Mouse (Mus musculus) limb, embryonic 13.5 days (tissue): ENCODE measurements around the gene Pik3ca. TPM values are rescaled to one million over a fixed set of nuclear protein-coding genes. Genes with fewer than 3 reads are reported as not detected.
A peak's percentile ranks its signal among the peaks of the same experiment; 100 is the strongest.

Source experiments
- ATAC-seq: fragments of 200-750 bp; cut with Nextera tagmentation; 2 replicates; pipeline ENCODE4 v1.8.0; 2017; ENCODE audit warnings: low read depth, moderate number of reproducible peaks, moderate TSS enrichment; ENCODE audit not compliant: low FRiP score
- H3K27ac ChIP-seq: fragments of 300-500 bp; sonication (generic); 2 replicates; pipeline ENCODE4 v1.5.1; 2015; ENCODE audit warnings: inconsistent platforms, mild to moderate bottlenecking, moderate library complexity
- H3K27me3 ChIP-seq: fragments of 300-500 bp; sonication (generic); 2 replicates; pipeline ENCODE4 v1.6.1; 2015; ENCODE audit warnings: mild to moderate bottlenecking, inconsistent platforms
- H3K36me3 ChIP-seq: fragments of 300-500 bp; sonication (generic); 2 replicates; pipeline ENCODE4 v1.6.1; 2015; ENCODE audit warnings: inconsistent platforms, mild to moderate bottlenecking, moderate library complexity
- H3K4me1 ChIP-seq: fragments of 300-500 bp; sonication (generic); 2 replicates; pipeline ENCODE4 v1.6.1; 2015; ENCODE audit warnings: inconsistent platforms
- H3K4me2 ChIP-seq: fragments of 300-500 bp; sonication (generic); replicated peaks from 2 replicates; pipeline ENCODE4 v1.6.1; 2015; ENCODE audit warnings: inconsistent platforms, mild to moderate bottlenecking, moderate library complexity
- H3K4me3 ChIP-seq: fragments of 300-500 bp; sonication (generic); 2 replicates; pipeline ENCODE4 v1.5.1; 2015; ENCODE audit warnings: moderate library complexity, mild to moderate bottlenecking, inconsistent platforms
- H3K9ac ChIP-seq: fragments of 300-500 bp; sonication (generic); 2 replicates; pipeline ENCODE4 v1.6.1; 2015; ENCODE audit warnings: mild to moderate bottlenecking, inconsistent platforms
- H3K9me3 ChIP-seq: fragments of 300-500 bp; sonication (generic); 2 replicates; pipeline ENCODE4 v1.6.1; 2016; ENCODE audit warnings: inconsistent platforms
- WGBS: fragments of 180-500 bp; shearing (Covaris S2); methylation state at CpG from one replicate; pipeline ENCODE4 v1.1.7; 2015; 5-methylcytosine and 5-hydroxymethylcytosine counted together
- polyA plus RNA-seq: library from polyadenylated mRNA; unstranded; fragments of >200 nt; fragmentation: Nextera tagmentation; extraction: Ambion mirVana; gene quantifications from 2 replicates; pipeline ENCODE4 v1.2.1, GENCODE M21; 2015

The Pik3ca gene
- polyA plus RNA-seq = 8.5 and 10.6 TPM in 2 replicates

GRCm38 (mm10) chr3:32397461-32398174 lies at the start of gene Pik3ca:
TSS of gene Pik3ca (plus strand) at chr3:32397671.
- peak within 1 kb of the TSS; percentile 75 for H3K4me2 ChIP-seq
- H3K9ac ChIP-seq = peak within 1 kb of the TSS; percentile 93
- H3K27ac ChIP-seq = peak within 1 kb of the TSS; percentile 97
- 0% methylated on average over 51 of the region's 65 CpGs for WGBS
- ATAC-seq = peak; percentile 57
- peaks cover 38% of the 10 kb centered on the region for H3K4me1 ChIP-seq
- no peaks in the 10 kb centered on the region for H3K27me3 ChIP-seq
- no peaks in the 10 kb centered on the region for H3K9me3 ChIP-seq
- H3K36me3 ChIP-seq = no peaks in the 10 kb centered on the region
- peak within 1 kb of the TSS; percentile 94 for H3K4me3 ChIP-seq

DNA sequence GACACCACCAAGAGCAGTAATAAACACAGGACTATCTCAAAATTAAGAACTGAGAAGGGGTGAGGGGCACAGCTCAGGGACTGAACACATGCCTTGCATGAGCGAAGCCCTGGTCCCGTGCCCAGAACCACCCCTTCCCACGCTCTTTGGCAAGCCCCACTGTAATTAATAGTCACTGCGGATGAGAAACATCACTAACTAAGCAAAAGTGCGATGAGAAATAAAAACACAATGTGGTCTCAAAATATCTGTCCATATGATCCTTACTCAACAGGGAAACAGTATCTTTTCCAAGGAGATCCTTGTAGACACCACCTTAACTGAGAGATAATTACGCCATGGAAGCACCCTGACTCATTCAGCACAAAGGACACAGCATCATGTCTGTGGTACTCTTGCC lies 49.6 kb upstream of the Pik3ca start:
- H3K4me2 ChIP-seq = no peak overlapping the region
- no peaks in the 10 kb centered on the region for H3K27me3 ChIP-seq
- no peaks in the 10 kb centered on the region for H3K4me1 ChIP-seq
- ATAC-seq = no peak
- H3K36me3 ChIP-seq = peaks cover 24% of the 10 kb centered on the region
- no peak overlapping the region for H3K4me3 ChIP-seq
- no peaks in the 10 kb centered on the region for H3K9me3 ChIP-seq
- no peak overlapping the region for H3K27ac ChIP-seq
- no peak overlapping the region for H3K9ac ChIP-seq
- 87% methylated on average over 6 of the region's 6 CpGs for WGBS

- H3K27ac ChIP-seq = no peak overlapping the region
- H3K4me3 ChIP-seq = no peak overlapping the region
- H3K4me2 ChIP-seq = no peak overlapping the region
- ATAC-seq = no peak
- 24% methylated on average over 6 of the region's 6 CpGs for WGBS
- peaks cover 22% of the 10 kb centered on the region for H3K4me1 ChIP-seq
- H3K9ac ChIP-seq = 0 out of 2 replicates have a peak overlapping the region, but pooled peaks have one; percentile 13
- H3K9me3 ChIP-seq = no peaks in the 10 kb centered on the region
- 0 out of 2 replicates have a peak, but pooled peaks cover 3% of the 10 kb centered on the region for H3K36me3 ChIP-seq
- H3K27me3 ChIP-seq = no peaks in the 10 kb centered on the region
Observed at GRCm38 (mm10) chr3:32361221-32361620, 36.2 kb upstream of the Pik3ca start.

DNA sequence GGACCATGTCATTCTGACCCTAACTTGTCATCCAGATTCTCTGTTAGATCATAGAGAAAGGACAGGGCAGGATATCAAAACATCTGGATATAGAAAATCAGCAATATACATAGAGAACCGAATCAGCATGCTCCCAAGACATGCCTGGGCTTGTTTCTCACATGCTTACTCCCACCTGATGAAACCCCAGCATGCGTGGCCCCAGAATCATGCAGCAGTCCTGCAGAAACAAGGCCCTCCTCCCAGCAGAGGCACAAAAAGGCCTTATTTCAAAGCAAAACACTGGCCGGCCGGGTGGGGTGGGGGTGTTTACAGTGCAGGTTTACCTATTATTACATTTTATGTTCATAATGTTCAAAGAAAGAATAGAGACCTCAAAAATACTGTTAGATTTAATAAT lies 33.3 kb upstream of the Pik3ca start:
- WGBS = 51% methylated on average over 4 of the region's 4 CpGs
- no peak overlapping the region for H3K4me3 ChIP-seq
- ATAC-seq = no peak
- no peak overlapping the region for H3K9ac ChIP-seq
- H3K36me3 ChIP-seq = no peaks in the 10 kb centered on the region
- H3K27me3 ChIP-seq = no peaks in the 10 kb centered on the region
- peaks cover 34% of the 10 kb centered on the region for H3K4me1 ChIP-seq
- H3K4me2 ChIP-seq = peak overlapping the region; percentile 83
- no peak overlapping the region for H3K27ac ChIP-seq
- H3K9me3 ChIP-seq = no peaks in the 10 kb centered on the region

GRCm38 (mm10) chr3:32364841-32365545 lies 32.5 kb upstream of the Pik3ca start:
- no peaks in the 10 kb centered on the region for H3K9me3 ChIP-seq
- H3K27me3 ChIP-seq = no peaks in the 10 kb centered on the region
- peak; percentile 49 for ATAC-seq
- peak overlapping the region; percentile 44; the same call in 1 of the 2 replicates for H3K27ac ChIP-seq
- peaks cover 34% of the 10 kb centered on the region for H3K4me1 ChIP-seq
- no peaks in the 10 kb centered on the region for H3K36me3 ChIP-seq
- WGBS = 1% methylated on average over 54 of the region's 54 CpGs
- H3K4me2 ChIP-seq = peak overlapping the region; percentile 83
- peak overlapping the region; percentile 92 for H3K4me3 ChIP-seq
- peak overlapping the region; percentile 83 for H3K9ac ChIP-seq

DNA sequence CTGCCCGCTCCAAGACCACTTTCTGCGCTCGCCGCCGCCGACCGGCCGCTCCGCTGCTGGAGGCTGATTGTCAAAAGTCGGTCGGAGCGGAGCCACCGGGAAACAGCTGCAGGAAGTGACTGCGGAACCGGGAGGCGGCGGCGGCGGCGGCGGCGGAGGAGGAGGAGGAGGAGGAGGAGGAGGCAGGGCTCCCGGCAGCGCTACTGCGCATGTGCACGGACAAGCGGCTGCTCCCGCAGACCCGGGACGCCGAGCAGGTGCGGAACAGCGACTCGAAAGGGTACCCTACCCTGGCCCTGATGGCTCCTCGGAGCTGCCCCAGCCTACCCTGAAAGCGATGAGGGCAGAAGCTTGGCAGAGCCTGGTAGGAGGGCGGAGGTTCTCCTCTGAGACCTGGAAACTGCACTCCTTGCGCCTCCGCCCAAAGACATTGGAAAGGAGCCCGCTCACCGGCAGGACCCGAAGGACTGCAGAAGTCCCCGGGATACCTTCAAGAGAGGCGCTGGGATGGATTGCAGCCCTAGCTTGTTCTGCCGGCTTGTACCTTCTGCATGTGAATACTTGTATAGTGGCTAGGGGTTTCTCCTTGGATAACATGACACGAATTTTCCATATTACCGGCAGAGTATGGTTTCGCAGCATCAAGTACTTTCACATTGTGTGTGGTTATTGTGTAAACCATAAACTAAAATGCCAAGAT lies 31.8 kb upstream of the Pik3ca start, which contains the start of gene Zmat3:
Gene Zmat3 (minus strand): TSS at position 469 of the 700 bp plus-strand sequence.
- 3% methylated on average over 39 of the region's 48 CpGs for WGBS
- H3K4me3 ChIP-seq = peak within 1 kb of the TSS; percentile 92
- no peaks in the 10 kb centered on the region for H3K27me3 ChIP-seq
- peak; percentile 75 for ATAC-seq
- peak within 1 kb of the TSS; percentile 44; the same call in 1 of the 2 replicates for H3K27ac ChIP-seq
- peak within 1 kb of the TSS; percentile 83 for H3K4me2 ChIP-seq
- H3K9ac ChIP-seq = peak within 1 kb of the TSS; percentile 83
- no peaks in the 10 kb centered on the region for H3K36me3 ChIP-seq
- H3K9me3 ChIP-seq = no peaks in the 10 kb centered on the region
- peaks cover 32% of the 10 kb centered on the region for H3K4me1 ChIP-seq

- WGBS = 64% methylated on average over 17 of the region's 17 CpGs
- Histone ChIP-seq H3K27me3 (no peaks in the 10 kb centered on the region), H3K4me3 (peak overlapping the region; percentile 92), H3K36me3 (no peaks in the 10 kb centered on the region), H3K4me2 (peak overlapping the region; percentile 83), H3K9me3 (no peaks in the 10 kb centered on the region), H3K27ac (no peak overlapping the region), H3K4me1 (peaks cover 26% of the 10 kb centered on the region), H3K9ac (no peak overlapping the region)
- 0 out of 2 replicates have a peak, but pooled peaks have one; percentile 17 for ATAC-seq
Observed at GRCm38 (mm10) chr3:32366246-32366734, 31.2 kb upstream of the Pik3ca start.

- Histone ChIP-seq H3K9me3 (no peaks in the 10 kb centered on the region), H3K4me2 (no peak overlapping the region), H3K36me3 (no peaks in the 10 kb centered on the region), H3K27ac (no peak overlapping the region), H3K4me1 (peaks cover 24% of the 10 kb centered on the region), H3K4me3 (no peak overlapping the region), H3K9ac (no peak overlapping the region), H3K27me3 (no peaks in the 10 kb centered on the region)
- no peak for ATAC-seq
- 83% methylated on average over 1 of the region's 1 CpGs for WGBS
Observed at GRCm38 (mm10) chr3:32367516-32367915, 30.0 kb upstream of the Pik3ca start.

DNA sequence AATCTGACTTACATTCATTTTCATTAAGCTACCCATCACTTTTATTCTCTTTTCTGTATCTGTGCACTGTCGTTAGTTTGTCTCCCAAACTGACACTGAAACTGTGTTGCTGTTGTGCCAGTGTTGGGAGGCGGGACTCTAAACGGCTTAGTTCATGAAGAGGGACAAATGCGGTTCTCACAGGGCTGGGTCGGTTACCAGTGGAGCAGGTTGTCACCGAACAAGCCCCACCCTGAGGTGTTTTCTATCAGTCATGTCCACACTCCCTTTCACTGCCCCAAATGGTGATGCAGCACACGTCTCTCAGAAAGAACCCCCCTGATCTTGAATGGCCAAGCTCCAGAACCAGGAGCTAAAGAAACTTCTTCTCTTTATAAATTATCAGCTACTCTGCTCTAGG lies 25.5 kb upstream of the Pik3ca start:
- WGBS = 75% methylated on average over 7 of the region's 7 CpGs

GRCm38 (mm10) chr3:32372470-32372869 lies 25.0 kb upstream of the Pik3ca start:
- Histone ChIP-seq H3K4me3 (no peak overlapping the region), H3K27ac (no peak overlapping the region), H3K9me3 (no peaks in the 10 kb centered on the region), H3K36me3 (no peaks in the 10 kb centered on the region), H3K27me3 (no peaks in the 10 kb centered on the region), H3K9ac (no peak overlapping the region), H3K4me2 (no peak overlapping the region), H3K4me1 (peaks cover 6% of the 10 kb centered on the region; the same call in 1 of the 2 replicates)
- ATAC-seq = no peak
- 77% methylated on average over 8 of the region's 8 CpGs for WGBS

More for the DNA sequence above, 25.5 kb upstream of the Pik3ca start:
- Histone ChIP-seq H3K9ac (no peak overlapping the region), H3K4me2 (no peak overlapping the region), H3K27ac (no peak overlapping the region), H3K27me3 (no peaks in the 10 kb centered on the region), H3K9me3 (no peaks in the 10 kb centered on the region), H3K36me3 (no peaks in the 10 kb centered on the region), H3K4me3 (no peak overlapping the region), H3K4me1 (peaks cover 8% of the 10 kb centered on the region; the same call in 1 of the 2 replicates)
- no peak for ATAC-seq

- Histone ChIP-seq H3K27ac (no peak overlapping the region), H3K4me1 (no peaks in the 10 kb centered on the region), H3K4me2 (no peak overlapping the region), H3K36me3 (no peaks in the 10 kb centered on the region), H3K9me3 (no peaks in the 10 kb centered on the region), H3K9ac (no peak overlapping the region), H3K4me3 (no peak overlapping the region), H3K27me3 (no peaks in the 10 kb centered on the region)
- WGBS = 79% methylated on average over 6 of the region's 6 CpGs
- ATAC-seq = no peak
Observed at GRCm38 (mm10) chr3:32373236-32373635, 24.2 kb upstream of the Pik3ca start.

GRCm38 (mm10) chr3:32379891-32380290 lies 17.6 kb upstream of the Pik3ca start:
- Histone ChIP-seq H3K27ac (no peak overlapping the region), H3K4me3 (no peak overlapping the region), H3K9ac (no peak overlapping the region), H3K36me3 (no peaks in the 10 kb centered on the region), H3K4me2 (no peak overlapping the region), H3K9me3 (no peaks in the 10 kb centered on the region), H3K4me1 (no peaks in the 10 kb centered on the region), H3K27me3 (no peaks in the 10 kb centered on the region)
- no peak for ATAC-seq
- 30% methylated on average over 2 of the region's 2 CpGs for WGBS
